ENCODE assay signal across 17 mouse cellular contexts in the genomic region with DNA sequence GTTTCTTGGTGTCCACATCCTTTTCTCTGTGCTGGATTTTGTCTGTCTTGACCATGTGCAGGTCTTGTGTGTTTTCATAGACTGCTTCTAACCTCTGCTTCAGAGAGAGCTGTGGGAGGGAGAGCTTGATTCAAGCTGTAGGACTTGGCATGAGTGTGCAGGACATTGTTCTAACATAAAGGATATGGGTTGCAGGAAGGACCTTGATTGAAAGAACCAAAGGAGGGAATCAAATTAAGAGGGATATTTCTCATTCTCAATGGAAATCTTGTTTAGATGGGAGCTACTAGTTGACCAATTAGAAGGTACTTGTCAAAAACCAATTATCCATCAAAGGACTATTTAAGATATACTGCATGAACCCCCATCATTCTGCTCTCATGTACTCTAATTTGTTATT.
A peak's percentile ranks its signal among the peaks of the same experiment; 100 is the strongest.
DNase-seq lines count a peak whose midpoint lies in the region; ATAC-seq lines count a peak whose summit lies in the region.
"Had no signal": no experiment of that assay in that cellular context is flagged by ENCODE, and none has a peak within 500 bp of the region (broad histone marks: within the 10 kb centered on the region; RNA-seq: fewer than 3 reads in every experiment).

No protein-coding gene starts in this region.

- peaks cover 10% of the 10 kb centered on the region for H3K27me3 ChIP-seq in forebrain, embryonic 12.5 days
- H3K27me3 ChIP-seq in forebrain, embryonic 10.5 days (ENCODE audit: poor library complexity, severe bottlenecking) = peaks cover 59% of the 10 kb centered on the region
- peaks cover 16% of the 10 kb centered on the region for H3K27me3 ChIP-seq in forebrain, embryonic 13.5 days
- H3K27me3 ChIP-seq in forebrain, embryonic 15.5 days = peaks cover 6% of the 10 kb centered on the region; the same call in 1 of the 2 replicates
- no peaks in the 10 kb centered on the region for H3K27me3 ChIP-seq in hindbrain, embryonic 13.5 days
- H3K27me3 ChIP-seq: embryonic facial prominence, embryonic 12.5 days had no signal

- H3K4me3 ChIP-seq in forebrain, embryonic 12.5 days (replicated peaks) = no peak overlapping the region
- no peak overlapping the region for H3K4me3 ChIP-seq in forebrain, embryonic 10.5 days
- no peak overlapping the region for H3K4me3 ChIP-seq in forebrain, embryonic 13.5 days
- no peak overlapping the region for H3K4me3 ChIP-seq in forebrain, embryonic 15.5 days
- no peak overlapping the region for H3K4me3 ChIP-seq in hindbrain, embryonic 13.5 days
- H3K4me3 ChIP-seq: embryonic facial prominence, embryonic 10.5 days; embryonic facial prominence, embryonic 12.5 days had no signal

- H3K27ac ChIP-seq in forebrain, embryonic 12.5 days = no peak overlapping the region
- no peak overlapping the region for H3K27ac ChIP-seq in forebrain, embryonic 10.5 days
- no peak overlapping the region for H3K27ac ChIP-seq in forebrain, embryonic 13.5 days
- no peak overlapping the region for H3K27ac ChIP-seq in forebrain, embryonic 15.5 days (replicated peaks)
- H3K27ac ChIP-seq in hindbrain, embryonic 13.5 days = no peak overlapping the region
- H3K27ac ChIP-seq: embryonic facial prominence, embryonic 10.5 days; embryonic facial prominence, embryonic 12.5 days had no signal

- no peak for DNase-seq in forebrain, embryonic 10.5 days (ENCODE audit: extremely low spot score, low spot score)
- DNase-seq in gastrocnemius, postnatal 10 days = no peak
- DNase-seq in layer of hippocampus, adult 9-11 months = no peak
- DNase-seq: adrenal gland, adult 2 months; adrenal gland, postnatal 10 days; adrenal gland, postnatal 25 days; cerebellum, adult 11-12 months; cerebellum, adult 2 months; cerebellum, adult 9-10 months; cerebellum, postnatal 10 days; cerebellum, postnatal 25 days had no signal

- peak; percentile 43; the same call in 1 of the 2 replicates for ATAC-seq in forebrain, embryonic 12.5 days (ENCODE audit: low FRiP score)
- peak; percentile 44 for ATAC-seq in forebrain, embryonic 13.5 days
- peak; percentile 24; the same call in 1 of the 2 replicates for ATAC-seq in forebrain, embryonic 15.5 days (replicated peaks)
- no peak for ATAC-seq in hindbrain, embryonic 13.5 days (ENCODE audit: low FRiP score)

- no peaks in the 10 kb centered on the region for H3K36me3 ChIP-seq in forebrain, embryonic 12.5 days (replicated peaks)
- no peaks in the 10 kb centered on the region for H3K36me3 ChIP-seq in forebrain, embryonic 10.5 days (replicated peaks)
- no peaks in the 10 kb centered on the region for H3K36me3 ChIP-seq in forebrain, embryonic 13.5 days (ENCODE audit: poor library complexity, severe bottlenecking)
- no peaks in the 10 kb centered on the region for H3K36me3 ChIP-seq in forebrain, embryonic 15.5 days
- no peaks in the 10 kb centered on the region for H3K36me3 ChIP-seq in hindbrain, embryonic 13.5 days
- H3K36me3 ChIP-seq: embryonic facial prominence, embryonic 10.5 days; embryonic facial prominence, embryonic 12.5 days had no signal

- no peak overlapping the region for H3K9ac ChIP-seq in forebrain, embryonic 12.5 days
- H3K9ac ChIP-seq in forebrain, embryonic 13.5 days = no peak overlapping the region
- no peak overlapping the region for H3K9ac ChIP-seq in forebrain, embryonic 15.5 days (replicated peaks)
- no peak overlapping the region for H3K9ac ChIP-seq in hindbrain, embryonic 13.5 days
- H3K9ac ChIP-seq: embryonic facial prominence, embryonic 12.5 days had no signal

- H3K4me2 ChIP-seq in forebrain, embryonic 12.5 days = no peak overlapping the region
- H3K4me2 ChIP-seq in forebrain, embryonic 13.5 days = no peak overlapping the region
- no peak overlapping the region for H3K4me2 ChIP-seq in forebrain, embryonic 15.5 days (replicated peaks)
- no peak overlapping the region for H3K4me2 ChIP-seq in hindbrain, embryonic 13.5 days
- H3K4me2 ChIP-seq: embryonic facial prominence, embryonic 12.5 days had no signal

- no peaks in the 10 kb centered on the region for H3K9me3 ChIP-seq in forebrain, embryonic 12.5 days
- H3K9me3 ChIP-seq in forebrain, embryonic 10.5 days = no peaks in the 10 kb centered on the region
- no peaks in the 10 kb centered on the region for H3K9me3 ChIP-seq in forebrain, embryonic 13.5 days (replicated peaks)
- no peaks in the 10 kb centered on the region for H3K9me3 ChIP-seq in forebrain, embryonic 15.5 days
- no peaks in the 10 kb centered on the region for H3K9me3 ChIP-seq in hindbrain, embryonic 13.5 days
- H3K9me3 ChIP-seq: embryonic facial prominence, embryonic 10.5 days; embryonic facial prominence, embryonic 12.5 days had no signal

- H3K4me1 ChIP-seq in forebrain, embryonic 12.5 days = peaks cover 5% of the 10 kb centered on the region; the same call in 1 of the 2 replicates
- peaks cover 19% of the 10 kb centered on the region for H3K4me1 ChIP-seq in forebrain, embryonic 10.5 days
- peaks cover 13% of the 10 kb centered on the region for H3K4me1 ChIP-seq in forebrain, embryonic 13.5 days
- peaks cover 3% of the 10 kb centered on the region; the same call in 1 of the 2 replicates for H3K4me1 ChIP-seq in forebrain, embryonic 15.5 days
- no peaks in the 10 kb centered on the region for H3K4me1 ChIP-seq in hindbrain, embryonic 13.5 days (replicated peaks)
- H3K4me1 ChIP-seq: embryonic facial prominence, embryonic 12.5 days had no signal
